Mouse (Mus musculus) spleen, adult 2 months (tissue): Measurements from ENCODE around the gene Gm47283. TPM values are rescaled to one million over a fixed set of nuclear protein-coding genes. Genes with fewer than 3 reads are reported as not detected.
"Not testable (repeated sequence)": the region's sequence is repeated elsewhere in the genome, so short reads cannot be mapped to it uniquely, and the experiment has no call there.

ENCODE experiments used
- DNase-seq, 2 experiments: peaks; one replicate each; pipeline versions ENCODE4 v3.0.0 to v3.0.0-alpha.2; 2012 to 2021; ENCODE audit warnings: low spot score in 2 of 2, low read depth in 1 of 2
- H3K27ac ChIP-seq: fragments of 200-500 bp; 2 replicates; pipeline ENCODE4 v1.5.1; 2012; ENCODE audit warnings: low read length, inconsistent platforms; ENCODE audit not compliant: insufficient read depth
- H3K27me3 ChIP-seq: fragments of 200-500 bp; 2 replicates; pipeline ENCODE4 v1.6.1; 2012; ENCODE audit warnings: mild to moderate bottlenecking, moderate library complexity, low read length, inconsistent platforms; ENCODE audit not compliant: control insufficient read depth, insufficient read depth
- H3K36me3 ChIP-seq: fragments of 200-500 bp; 2 replicates; pipeline ENCODE4 v1.6.1; 2012; ENCODE audit warnings: mild to moderate bottlenecking, low read length, inconsistent platforms; ENCODE audit not compliant: control insufficient read depth, insufficient read depth
- H3K4me1 ChIP-seq: fragments of 200-500 bp; 2 replicates; pipeline ENCODE4 v1.6.1; 2011; ENCODE audit warnings: inconsistent platforms; ENCODE audit not compliant: control insufficient read depth, insufficient read depth, insufficient read length
- H3K4me3 ChIP-seq: fragments of 200-500 bp; 2 replicates; pipeline ENCODE4 v1.5.1; 2011; ENCODE audit warnings: mild to moderate bottlenecking, inconsistent platforms; ENCODE audit not compliant: insufficient read depth, insufficient read length; ENCODE audit errors: extremely low read depth
- CTCF ChIP-seq: fragments of 200-500 bp; IDR thresholded peaks from 2 replicates; pipeline ENCODE4 v1.5.1; 2011; ENCODE audit warnings: mild to moderate bottlenecking, inconsistent platforms; ENCODE audit not compliant: insufficient read depth, insufficient read length, insufficient replicate concordance; ENCODE audit errors: extremely low read depth
- POLR2A ChIP-seq: fragments of 200-500 bp; IDR thresholded peaks from 2 replicates; pipeline ENCODE4 v1.6.1; 2011; ENCODE audit warnings: low read depth, low read length, inconsistent platforms
- WGBS: fragments of 180-500 bp; shearing (Covaris S2); methylation state at CpG from one replicate; pipeline ENCODE4 v1.1.7; 2018; 5-methylcytosine and 5-hydroxymethylcytosine counted together
- polyA plus RNA-seq: library from polyadenylated mRNA; depleted of rRNA; stranded (reverse); fragments of >200 nt; gene quantifications from 2 replicates; pipeline ENCODE4 v1.2.3, GENCODE M21; 2012; rRNA removed

The Gm47283 gene
- polyA plus RNA-seq: not detected in 2 replicates

GRCm38 (mm10) chrY:90784438-90784837 lies at the start of gene Gm47283:
Gm47283 (plus strand) TSS chrY:90784738.
- H3K4me3 ChIP-seq, DNase-seq, H3K36me3 ChIP-seq, H3K27me3 ChIP-seq, H3K27ac ChIP-seq, H3K4me1 ChIP-seq: not testable (repeated sequence)
- no CpG with 5 or more reads among the region's 48 CpGs for WGBS

GRCm38 (mm10) chrY:90735181-90735895 lies 49.2 kb upstream of the Gm47283 start:
- WGBS: 83% methylated on average over 5 of the region's 5 CpGs
- H3K4me1 ChIP-seq, H3K27me3 ChIP-seq, H3K4me3 ChIP-seq, H3K27ac ChIP-seq: not testable (repeated sequence)
- H3K36me3 ChIP-seq: peaks cover 13% of the 10 kb centered on the region
- peak in 1 of 2 experiments; percentile 49 for DNase-seq

- not testable (repeated sequence) for H3K27me3 ChIP-seq, H3K27ac ChIP-seq, H3K4me3 ChIP-seq, H3K4me1 ChIP-seq
- H3K36me3 ChIP-seq: peaks cover 15% of the 10 kb centered on the region
- DNase-seq: peak in 1 of 2 experiments; percentile 37
- WGBS: 82% methylated on average over 4 of the region's 9 CpGs
Measured at GRCm38 (mm10) chrY:90736217-90737000, 48.1 kb upstream of the Gm47283 start.

DNA sequence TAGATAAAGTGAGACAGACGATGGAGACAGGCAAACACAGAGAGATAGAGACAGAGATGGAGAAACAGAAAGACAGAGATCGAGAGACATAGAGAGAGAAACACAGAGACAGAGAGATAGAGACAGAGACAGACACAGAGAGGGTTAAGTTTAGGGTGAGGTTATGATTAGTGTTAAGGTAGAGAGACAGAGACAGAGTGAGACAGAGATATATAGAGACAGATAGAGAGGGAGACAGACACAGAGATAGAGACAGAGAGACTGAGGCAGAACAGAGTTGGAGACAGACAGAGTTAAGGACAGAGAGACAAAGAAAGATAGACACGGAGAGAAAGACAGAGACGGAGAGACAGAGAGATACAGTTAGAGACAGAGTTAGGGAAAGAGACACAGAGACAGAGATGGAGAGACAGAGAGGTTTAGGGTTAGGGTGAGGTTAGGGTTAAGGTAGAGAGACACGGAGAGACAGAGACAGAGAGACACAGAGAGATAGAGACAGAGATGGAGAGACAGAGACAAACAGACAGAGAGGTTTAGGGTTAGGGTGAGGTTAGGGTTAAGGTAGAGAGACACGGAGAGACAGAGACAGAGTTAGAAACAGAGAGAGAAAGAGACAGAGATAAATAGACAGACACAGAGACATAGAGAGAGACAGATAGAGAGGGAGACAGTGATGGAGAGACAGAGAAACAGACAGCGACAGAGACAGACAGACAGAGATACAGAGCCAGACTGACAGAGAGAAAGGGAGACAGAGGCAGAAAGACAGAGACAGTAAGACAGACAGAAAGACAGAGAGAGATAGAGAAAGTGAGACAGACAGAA lies 46.7 kb upstream of the Gm47283 start:
- H3K4me1 ChIP-seq: no peaks in the 10 kb centered on the region; the same call in 1 of the 2 replicates
- 69% methylated on average over 4 of the region's 7 CpGs for WGBS
- peak in 1 of 2 experiments; percentile 41 for DNase-seq

GRCm38 (mm10) chrY:90738431-90738680 lies 46.2 kb upstream of the Gm47283 start:
- WGBS: 90% methylated on average over 1 of the region's 1 CpGs
- DNase-seq: no peak
- no peak overlapping the region for H3K27ac ChIP-seq

More for the DNA sequence above, 46.7 kb upstream of the Gm47283 start:
- H3K27me3 ChIP-seq: no peaks in the 10 kb centered on the region
- TF ChIP-seq POLR2A (no peak), CTCF (no peak)
- H3K27ac ChIP-seq: no peak overlapping the region
- H3K4me3 ChIP-seq: no peak overlapping the region
- peaks cover 15% of the 10 kb centered on the region for H3K36me3 ChIP-seq

DNA sequence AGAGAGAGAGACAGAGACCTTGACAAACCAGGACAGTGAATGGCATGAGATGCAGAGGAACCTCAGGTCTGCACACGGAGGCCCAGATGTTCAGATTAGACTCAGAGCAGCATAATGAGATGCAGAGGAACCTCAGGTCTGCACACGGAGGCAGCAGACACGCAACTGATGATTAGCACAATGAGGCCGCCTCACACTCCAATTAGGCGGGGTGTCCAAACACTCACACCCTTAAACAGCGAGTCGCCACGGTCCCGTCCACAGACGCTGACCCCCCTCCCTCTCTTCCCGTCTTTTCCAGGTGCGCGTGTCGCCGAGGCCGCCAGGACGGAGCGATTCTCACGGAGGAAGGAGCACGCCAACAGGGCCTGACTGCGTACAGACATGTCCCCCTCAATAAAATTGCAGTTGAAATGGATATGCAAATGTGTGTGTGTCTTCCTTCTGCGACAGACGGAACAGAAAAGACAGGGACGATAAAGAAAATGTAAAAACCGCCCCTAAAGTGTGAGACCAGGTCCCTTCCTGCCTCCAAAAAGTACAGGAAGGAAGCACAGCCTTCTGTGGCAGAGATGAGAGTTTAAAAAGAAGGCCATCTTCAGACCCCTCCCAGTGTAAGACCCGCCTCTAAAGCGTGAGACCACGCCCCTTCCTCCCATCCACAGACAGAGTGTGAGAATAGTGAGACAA lies 45.6 kb upstream of the Gm47283 start:
- not testable (repeated sequence) for H3K27ac ChIP-seq
- 74% methylated on average over 28 of the region's 28 CpGs for WGBS

More at GRCm38 (mm10) chrY:90738431-90738680, 46.2 kb upstream of the Gm47283 start:
- no peaks in the 10 kb centered on the region; the same call in 1 of the 2 replicates for H3K4me1 ChIP-seq
- no peak for TF ChIP-seq POLR2A
- no peak for TF ChIP-seq CTCF
- peaks cover 15% of the 10 kb centered on the region for H3K36me3 ChIP-seq
- H3K4me3 ChIP-seq: no peak overlapping the region
- H3K27me3 ChIP-seq: no peaks in the 10 kb centered on the region

GRCm38 (mm10) chrY:90739531-90740012 lies 45.0 kb upstream of the Gm47283 start:
- not testable (repeated sequence) for H3K27ac ChIP-seq, H3K4me1 ChIP-seq, H3K27me3 ChIP-seq, H3K4me3 ChIP-seq
- H3K36me3 ChIP-seq: peaks cover 15% of the 10 kb centered on the region
- DNase-seq: peak; percentile 49 to 57
- whole genome bisulfite sequencing: 70% methylated on average over 11 of the region's 11 CpGs

More for the DNA sequence above, 45.6 kb upstream of the Gm47283 start:
- H3K27me3 ChIP-seq, H3K4me3 ChIP-seq, H3K4me1 ChIP-seq: not testable (repeated sequence)
- DNase-seq: peak; percentile 53 to 66
- peaks cover 15% of the 10 kb centered on the region for H3K36me3 ChIP-seq
